Mouse (Mus musculus) hindbrain, embryonic 15.5 days (tissue): ENCODE measurements around the gene Abcb6. TPM values are rescaled to one million over a fixed set of nuclear protein-coding genes. Genes with fewer than 3 reads are reported as not detected.

Source experiments
- ATAC-seq: fragments of 200-750 bp; cut with Nextera tagmentation; 2 replicates; pipeline ENCODE4 v1.8.0; 2017; ENCODE audit warnings: low read depth, moderate number of reproducible peaks, moderate TSS enrichment; ENCODE audit not compliant: low FRiP score
- H3K27ac ChIP-seq: fragments of 300-500 bp; sonication (generic); replicated peaks from 2 replicates; pipeline ENCODE4 v1.5.1; 2015; ENCODE audit warnings: mild to moderate bottlenecking, inconsistent platforms
- H3K27me3 ChIP-seq: fragments of 300-500 bp; sonication (generic); 2 replicates; pipeline ENCODE4 v1.6.1; 2015; ENCODE audit warnings: control low read depth, inconsistent platforms
- H3K36me3 ChIP-seq: fragments of 300-500 bp; sonication (generic); 2 replicates; pipeline ENCODE4 v1.6.1; 2015; ENCODE audit warnings: control low read depth, inconsistent platforms
- H3K4me1 ChIP-seq: fragments of 300-500 bp; sonication (generic); replicated peaks from 2 replicates; pipeline ENCODE4 v1.6.1; 2015; ENCODE audit warnings: control low read depth, inconsistent platforms
- H3K4me2 ChIP-seq: fragments of 300-500 bp; sonication (generic); 2 replicates; pipeline ENCODE4 v1.6.1; 2015; ENCODE audit warnings: moderate library complexity, mild to moderate bottlenecking, inconsistent platforms
- H3K4me3 ChIP-seq: fragments of 300-500 bp; sonication (generic); 2 replicates; pipeline ENCODE4 v1.5.1; 2015; ENCODE audit warnings: mild to moderate bottlenecking, inconsistent platforms
- H3K9ac ChIP-seq: fragments of 300-500 bp; sonication (generic); 2 replicates; pipeline ENCODE4 v1.6.1; 2015; ENCODE audit warnings: inconsistent platforms
- H3K9me3 ChIP-seq: fragments of 300-500 bp; sonication (generic); 2 replicates; pipeline ENCODE4 v1.6.1; 2016; ENCODE audit warnings: control low read depth, inconsistent platforms
- WGBS: fragments of 180-500 bp; shearing (Covaris S2); methylation state at CpG from one replicate; pipeline ENCODE4 v1.1.7; 2015; 5-methylcytosine and 5-hydroxymethylcytosine counted together
- microRNA-seq: library from miRNA; unstranded; fragments of <30 nt; microRNA quantifications from one replicate; pipeline ENCODE4, GENCODE M21; 2016
- polyA plus RNA-seq: library from polyadenylated mRNA; unstranded; fragments of >200 nt; fragmentation: Nextera tagmentation; extraction: Ambion mirVana; gene quantifications from 2 replicates; pipeline ENCODE4 v1.2.1, GENCODE M21; 2015

The Abcb6 gene
- polyA plus RNA-seq, 1 experiment from 2014 or later: 48.4 TPM

DNA sequence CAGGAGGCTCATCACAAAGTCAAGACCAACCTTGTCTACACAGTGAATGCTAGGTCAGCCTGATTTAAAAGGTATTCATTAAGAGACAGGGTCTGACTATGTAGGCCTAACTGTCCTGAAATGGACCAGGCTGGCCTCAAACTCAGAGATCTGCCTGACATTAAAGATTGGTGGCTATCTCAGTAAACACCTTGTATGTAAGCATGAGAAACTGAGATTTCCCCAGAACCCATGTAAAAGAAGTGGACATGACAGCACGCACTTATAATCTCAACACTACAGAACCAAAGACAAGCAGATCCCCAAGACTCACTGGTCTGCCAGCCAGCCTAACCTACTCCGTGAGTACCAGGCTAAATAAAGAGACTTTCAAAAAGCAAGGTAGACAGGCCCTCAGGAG, 41.7 kb downstream of the Abcb6 start:
- H3K4me1 ChIP-seq: peaks cover 24% of the 10 kb centered on the region
- no peak overlapping the region for H3K4me3 ChIP-seq
- H3K9me3 ChIP-seq: no peaks in the 10 kb centered on the region
- 94% methylated on average over 2 of the region's 2 CpGs for WGBS
- peaks cover 36% of the 10 kb centered on the region for H3K36me3 ChIP-seq
- no peak overlapping the region for H3K4me2 ChIP-seq
- H3K27me3 ChIP-seq: no peaks in the 10 kb centered on the region
- H3K27ac ChIP-seq: no peak overlapping the region
- no peak for ATAC-seq
- no peak overlapping the region for H3K9ac ChIP-seq

DNA sequence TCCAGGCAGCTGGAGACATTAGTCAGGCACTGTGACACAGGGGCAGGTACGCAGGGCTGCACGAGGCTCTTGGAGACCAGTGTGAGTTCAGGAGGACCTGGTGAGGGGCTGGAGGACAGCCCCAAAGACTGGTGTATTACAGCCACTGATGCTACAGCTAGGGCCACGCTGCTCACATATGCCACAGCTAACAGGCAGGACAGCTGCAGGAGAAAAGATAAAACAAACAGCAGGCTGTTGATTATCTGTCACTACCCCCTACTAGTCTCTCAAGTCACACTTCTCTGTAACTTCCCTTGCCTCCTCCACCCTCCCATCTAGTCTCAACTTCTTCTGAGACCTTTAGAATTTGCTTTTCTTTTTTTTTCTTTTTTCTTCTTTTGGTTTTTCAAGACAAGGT, 43.5 kb downstream of the Abcb6 start:
- H3K4me2 ChIP-seq: no peak overlapping the region
- 80% methylated on average over 3 of the region's 3 CpGs for WGBS
- H3K36me3 ChIP-seq: peaks cover 36% of the 10 kb centered on the region
- no peak overlapping the region for H3K27ac ChIP-seq
- H3K27me3 ChIP-seq: no peaks in the 10 kb centered on the region
- H3K9me3 ChIP-seq: no peaks in the 10 kb centered on the region
- H3K4me3 ChIP-seq: no peak overlapping the region
- no peak for ATAC-seq
- peaks cover 23% of the 10 kb centered on the region for H3K4me1 ChIP-seq
- no peak overlapping the region for H3K9ac ChIP-seq

DNA sequence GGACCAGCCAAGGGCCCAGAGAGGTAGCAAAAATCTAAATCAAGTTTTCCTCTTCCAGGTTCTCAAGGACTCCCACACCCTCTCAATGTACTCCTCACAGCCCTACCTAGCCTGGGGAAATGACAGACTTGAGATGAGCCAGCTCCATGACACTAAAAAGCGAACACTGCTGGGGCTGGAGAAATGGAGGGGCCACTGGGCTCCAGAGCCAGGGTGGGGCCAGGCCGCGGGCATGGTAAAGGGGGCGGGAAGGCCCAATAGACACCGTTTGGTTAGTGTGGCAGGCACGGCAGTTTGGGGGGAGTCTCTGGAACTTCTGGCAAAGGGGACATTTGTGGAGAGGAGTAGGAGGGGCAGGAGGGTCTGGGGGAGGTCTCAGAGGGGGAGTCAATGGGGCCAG, 43.9 kb downstream of the Abcb6 start:
- no peak for ATAC-seq
- no peaks in the 10 kb centered on the region for H3K9me3 ChIP-seq
- H3K4me2 ChIP-seq: no peak overlapping the region
- H3K4me1 ChIP-seq: peaks cover 18% of the 10 kb centered on the region
- no peaks in the 10 kb centered on the region for H3K27me3 ChIP-seq
- no peak overlapping the region for H3K27ac ChIP-seq
- H3K4me3 ChIP-seq: no peak overlapping the region
- no peak overlapping the region for H3K9ac ChIP-seq
- WGBS: 86% methylated on average over 6 of the region's 6 CpGs
- peaks cover 36% of the 10 kb centered on the region for H3K36me3 ChIP-seq

DNA sequence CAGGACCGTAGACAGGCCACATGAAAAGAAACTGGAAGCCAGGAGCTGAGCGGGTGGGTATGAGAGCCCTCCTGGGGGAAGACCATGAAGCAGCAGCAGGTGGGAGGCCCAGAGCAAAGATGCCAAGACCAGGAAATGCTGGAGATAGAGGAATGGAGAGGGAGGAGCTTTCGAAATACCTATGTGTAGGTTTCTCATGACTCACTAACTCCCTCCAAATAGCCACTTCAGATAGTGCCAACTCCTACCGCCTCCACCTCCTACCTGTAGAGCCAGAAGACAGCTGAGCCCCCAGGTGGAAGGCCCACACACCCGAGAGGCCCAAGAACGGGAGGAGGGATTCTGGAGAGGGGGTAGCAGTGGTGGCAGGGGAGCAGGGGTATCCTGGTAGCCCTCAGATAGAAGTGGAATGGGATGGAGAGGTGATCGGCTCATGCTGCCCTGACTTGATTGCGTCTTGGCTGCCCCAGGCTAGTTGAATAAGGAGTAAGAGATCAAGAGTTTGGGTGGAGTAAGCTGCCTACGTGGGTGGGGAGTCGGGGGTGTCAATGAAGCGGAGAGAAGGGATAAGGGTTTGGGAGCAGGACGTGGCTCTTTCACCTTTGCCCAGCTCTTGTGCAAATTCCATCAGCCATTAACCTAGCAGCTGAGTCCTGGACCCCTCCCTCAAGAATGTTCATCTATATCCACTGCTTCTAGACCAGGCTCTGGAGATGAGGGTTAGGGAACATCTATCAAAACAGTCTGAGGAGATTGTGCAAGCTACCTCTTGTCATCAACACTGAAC, 46.6 kb downstream of the Abcb6 start, which contains the start of gene Slc23a3:
Slc23a3 (minus strand) TSS at position 470 of the 787 bp plus-strand sequence.
- Histone ChIP-seq H3K4me2 (no peak within 1 kb of the TSS), H3K36me3 (peaks cover 27% of the 10 kb centered on the region), H3K9ac (no peak within 1 kb of the TSS), H3K27ac (no peak within 1 kb of the TSS), H3K4me1 (no peaks in the 10 kb centered on the region), H3K27me3 (no peaks in the 10 kb centered on the region), H3K9me3 (no peaks in the 10 kb centered on the region), H3K4me3 (no peak within 1 kb of the TSS)
- ATAC-seq: no peak
- 68% methylated on average over 12 of the region's 12 CpGs for WGBS

DNA sequence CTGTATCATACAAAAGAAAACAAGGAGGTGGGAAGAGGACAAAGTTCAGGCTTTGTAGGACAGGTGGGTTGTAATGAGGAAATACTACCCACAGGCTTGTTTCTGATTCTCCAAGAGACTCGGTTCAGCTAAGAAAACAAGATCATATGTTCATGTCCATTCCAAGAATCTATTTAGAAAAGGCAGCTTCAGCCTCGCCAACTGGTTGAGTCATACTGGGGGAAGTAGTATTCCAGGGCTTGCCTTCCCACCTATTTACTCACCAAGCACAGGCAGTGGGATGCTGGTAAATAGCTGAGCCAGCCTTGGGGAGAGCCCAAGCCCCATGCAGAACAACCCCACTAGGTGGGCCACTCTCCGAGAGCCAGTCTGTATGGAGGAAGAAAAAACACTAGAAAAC, 51.6 kb downstream of the Abcb6 start:
- H3K4me2 ChIP-seq: no peak overlapping the region
- H3K9me3 ChIP-seq: no peaks in the 10 kb centered on the region
- no peak overlapping the region for H3K27ac ChIP-seq
- no peak overlapping the region for H3K9ac ChIP-seq
- no peaks in the 10 kb centered on the region for H3K36me3 ChIP-seq
- no peaks in the 10 kb centered on the region for H3K27me3 ChIP-seq
- WGBS: 86% methylated on average over 3 of the region's 3 CpGs
- no peak overlapping the region for H3K4me3 ChIP-seq
- ATAC-seq: no peak
- H3K4me1 ChIP-seq: no peaks in the 10 kb centered on the region; the same call in 1 of the 2 replicates

DNA sequence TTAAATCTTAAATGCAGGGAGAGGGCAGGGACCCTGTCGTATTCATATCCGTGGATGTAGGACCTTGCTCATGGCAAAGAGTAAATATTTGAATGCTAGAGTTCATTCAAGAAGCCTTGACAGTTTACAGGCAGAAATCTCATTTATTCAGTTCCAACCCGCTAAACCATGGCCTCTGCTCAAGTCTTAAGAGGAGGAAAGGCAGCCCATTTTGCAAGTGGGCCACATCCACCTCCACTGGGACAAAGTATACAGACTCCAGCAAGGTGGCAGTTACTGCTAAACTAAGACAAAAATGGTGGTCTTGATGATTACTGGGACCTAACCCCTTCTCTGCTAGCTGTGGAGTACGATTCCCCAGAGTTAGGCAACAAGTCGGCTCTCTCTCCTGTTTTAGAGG, 54.8 kb downstream of the Abcb6 start:
- Histone ChIP-seq H3K4me1 (no peaks in the 10 kb centered on the region; the same call in 1 of the 2 replicates), H3K9me3 (no peaks in the 10 kb centered on the region), H3K36me3 (no peaks in the 10 kb centered on the region), H3K4me3 (peak overlapping the region; percentile 50), H3K9ac (0 out of 2 replicates have a peak overlapping the region, but pooled peaks have one; percentile 53), H3K4me2 (peak overlapping the region; percentile 60), H3K27ac (peak overlapping the region; percentile 89; the same call in 1 of the 2 replicates), H3K27me3 (no peaks in the 10 kb centered on the region)
- ATAC-seq: peak; percentile 6; the same call in 1 of the 2 replicates
- 38% methylated on average over 5 of the region's 5 CpGs for WGBS

DNA sequence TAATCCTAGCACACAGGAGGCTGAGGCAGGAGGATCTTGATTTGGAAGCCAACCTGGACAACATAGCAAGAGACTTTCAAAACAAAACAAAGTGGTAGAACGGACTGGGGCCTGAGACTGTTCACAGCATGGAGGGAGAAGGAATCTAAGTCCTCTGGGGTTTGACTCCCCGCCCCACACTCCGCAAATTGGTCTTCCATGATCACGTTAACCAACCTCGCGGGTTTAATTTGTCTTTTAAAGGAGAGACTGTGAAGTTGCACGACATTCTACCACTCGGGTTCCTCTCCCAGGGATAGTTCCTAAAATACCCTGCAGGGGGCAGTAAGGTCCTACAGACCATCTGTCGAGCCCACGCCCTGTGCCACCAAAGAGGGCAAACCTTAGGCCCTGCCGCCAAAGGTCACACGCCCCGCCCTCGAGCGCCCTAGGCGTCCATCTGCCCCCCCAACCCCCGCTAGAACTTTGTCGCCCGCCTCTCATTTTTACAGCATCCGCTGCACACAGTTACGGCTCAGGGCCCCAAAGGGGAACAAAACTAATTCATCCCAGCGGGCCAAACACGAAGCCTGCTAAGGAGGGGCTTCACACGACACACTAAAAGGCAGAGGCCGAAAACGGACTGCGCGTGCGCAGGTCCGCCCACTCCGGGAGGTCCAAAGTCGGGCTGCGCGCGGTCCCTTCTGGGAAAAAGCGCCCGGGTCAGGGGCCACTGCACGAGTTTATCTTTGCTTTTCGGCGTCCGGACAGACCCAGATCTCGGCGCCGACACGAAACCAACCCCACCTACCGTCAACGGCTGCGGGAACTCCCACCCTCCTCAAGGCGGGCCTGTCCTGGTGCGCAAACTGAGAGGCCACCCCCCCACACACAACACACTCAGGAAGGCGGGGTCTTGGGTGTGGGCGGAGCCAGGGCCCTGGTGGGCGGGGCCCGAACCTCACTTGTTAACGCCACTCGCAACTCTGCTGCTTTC, 55.6 kb downstream of the Abcb6 start, which contains the start of gene Nhej1:
Nhej1 (minus strand) TSS at position 855 of the 976 bp plus-strand sequence.
- H3K4me3 ChIP-seq: peak within 1 kb of the TSS; percentile 50
- H3K27ac ChIP-seq: peak within 1 kb of the TSS; percentile 89
- H3K9ac ChIP-seq: peak within 1 kb of the TSS; percentile 53
- no peaks in the 10 kb centered on the region for H3K36me3 ChIP-seq
- peak within 1 kb of the TSS; percentile 60 for H3K4me2 ChIP-seq
- no peaks in the 10 kb centered on the region for H3K27me3 ChIP-seq
- ATAC-seq: peak; percentile 95
- no peaks in the 10 kb centered on the region; the same call in 1 of the 2 replicates for H3K4me1 ChIP-seq
- H3K9me3 ChIP-seq: no peaks in the 10 kb centered on the region
- 1% methylated on average over 56 of the region's 56 CpGs for WGBS

DNA sequence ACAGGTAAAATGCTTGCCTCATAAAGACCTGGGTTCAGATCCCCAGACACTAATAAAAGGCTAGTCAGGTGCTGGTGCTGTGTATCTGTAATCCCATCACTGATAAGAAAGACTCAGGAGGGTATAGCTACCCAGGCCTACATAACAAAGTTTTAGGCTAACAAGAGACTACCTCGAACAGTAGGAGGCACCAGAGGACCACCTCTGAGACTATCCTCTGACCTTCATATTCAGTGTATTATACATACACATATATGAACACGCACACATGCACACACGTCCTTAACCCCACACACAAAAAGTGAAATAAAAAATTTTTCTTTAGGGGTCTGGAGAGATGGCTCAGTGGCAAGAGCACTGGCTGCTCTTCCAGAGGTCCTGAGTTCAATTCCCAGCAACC, 58.0 kb downstream of the Abcb6 start:
- no peaks in the 10 kb centered on the region for H3K36me3 ChIP-seq
- no peak overlapping the region for H3K9ac ChIP-seq
- H3K9me3 ChIP-seq: no peaks in the 10 kb centered on the region
- H3K4me2 ChIP-seq: no peak overlapping the region
- H3K4me1 ChIP-seq: no peaks in the 10 kb centered on the region; the same call in 1 of the 2 replicates
- ATAC-seq: no peak
- no peak overlapping the region for H3K4me3 ChIP-seq
- H3K27me3 ChIP-seq: no peaks in the 10 kb centered on the region
- 80% methylated on average over 3 of the region's 3 CpGs for WGBS
- no peak overlapping the region for H3K27ac ChIP-seq

Small RNA genes lying within 50 kb of the gene (microRNA-seq; reads per million reads assigned to microRNA genes)
- gene Gm27943: not detected

Other genes starting within 250 kb of the Abcb6 start
- 0.83 and 1.2 TPM in 2 replicates for gene Cfap65, start 244.8 kb downstream of the Abcb6 start, polyA plus RNA-seq
- gene Ihh, start 228.7 kb downstream of the Abcb6 start, polyA plus RNA-seq: 0.16 and 0.26 TPM in 2 replicates
- 6.8 and 6.9 TPM in 2 replicates for gene Nhej1, start 55.2 kb downstream of the Abcb6 start, polyA plus RNA-seq
- gene Slc23a3, start 46.5 kb downstream of the Abcb6 start, polyA plus RNA-seq: not detected in 2 replicates
- 48.2 and 52.3 TPM in 2 replicates for gene Cnppd1, start 37.7 kb downstream of the Abcb6 start, polyA plus RNA-seq
- 134 and 146 TPM in 2 replicates for gene Retreg2, start 37.6 kb downstream of the Abcb6 start, polyA plus RNA-seq
- 40.1 and 40.2 TPM in 2 replicates for gene Zfand2b, start 11.7 kb downstream of the Abcb6 start, polyA plus RNA-seq
- 23.2 and 24.2 TPM in 2 replicates for gene Ankzf1, start 11.8 kb upstream of the Abcb6 start, polyA plus RNA-seq
- gene Atg9a, start 11.8 kb upstream of the Abcb6 start, polyA plus RNA-seq: 57.5 and 66.3 TPM in 2 replicates
- 20.3 and 22.0 TPM in 2 replicates for gene Glb1l, start 30.4 kb upstream of the Abcb6 start, polyA plus RNA-seq
- gene Stk16, start 30.4 kb upstream of the Abcb6 start, polyA plus RNA-seq: 146 and 147 TPM in 2 replicates
- gene Tuba4a, start 39.5 kb upstream of the Abcb6 start, polyA plus RNA-seq: 26.8 and 28.1 TPM in 2 replicates
- not detected in 2 replicates for gene A630095N17Rik, start 51.7 kb upstream of the Abcb6 start, polyA plus RNA-seq
- gene Dnajb2, start 56.0 kb upstream of the Abcb6 start, polyA plus RNA-seq: 72.5 and 85.0 TPM in 2 replicates
- 30.4 and 33.5 TPM in 2 replicates for gene Ptprn, start 84.1 kb upstream of the Abcb6 start, polyA plus RNA-seq
- gene Resp18, start 98.0 kb upstream of the Abcb6 start, polyA plus RNA-seq: 203 and 214 TPM in 2 replicates
- gene Dnpep, start 137.6 kb upstream of the Abcb6 start, polyA plus RNA-seq: 140 and 145 TPM in 2 replicates
- 1.1 and 1.7 TPM in 2 replicates for gene Des, start 179.9 kb upstream of the Abcb6 start, polyA plus RNA-seq
- 22.4 and 25.0 TPM in 2 replicates for gene Speg, start 194.9 kb upstream of the Abcb6 start, polyA plus RNA-seq